Mouse (Mus musculus) midbrain, embryonic 10.5 days (tissue): ENCODE measurements at regions not wholly inside any gene's neighbourhood (a gene's known extent, or its start where the extent isn't known, plus 50 kb on each side); places are given as distances from the start of the nearest gene placed in this dataset.
A peak's percentile ranks its signal among the peaks of the same experiment; 100 is the strongest.
"Not testable (repeated sequence)": the region's sequence is repeated elsewhere in the genome, so short reads cannot be mapped to it uniquely, and the experiment has no call there.

Experiments
- DNase-seq: peaks from one replicate; pipeline ENCODE4 v3.0.0-alpha.2; 2017; ENCODE audit warnings: low spot score
- H3K27ac ChIP-seq: fragments of 300-500 bp; sonication (generic); replicated peaks from 2 replicates; pipeline ENCODE4 v1.5.1; 2016; ENCODE audit warnings: mild to moderate bottlenecking
- H3K27me3 ChIP-seq: fragments of 300-500 bp; sonication (generic); 2 replicates; pipeline ENCODE4 v1.6.1; 2016; ENCODE audit warnings: low read depth, mild to moderate bottlenecking; ENCODE audit not compliant: poor library complexity, severe bottlenecking
- H3K36me3 ChIP-seq: fragments of 300-500 bp; sonication (generic); 2 replicates; pipeline ENCODE4 v1.6.1; 2016; ENCODE audit warnings: mild to moderate bottlenecking, moderate library complexity
- H3K4me1 ChIP-seq: fragments of 300-500 bp; sonication (generic); 2 replicates; pipeline ENCODE4 v1.6.1; 2016
- H3K4me3 ChIP-seq: fragments of 300-500 bp; sonication (generic); 2 replicates; pipeline ENCODE4 v1.5.1; 2016; ENCODE audit warnings: mild to moderate bottlenecking, moderate library complexity
- H3K9me3 ChIP-seq: fragments of 300-500 bp; sonication (generic); replicated peaks from 2 replicates; pipeline ENCODE4 v1.6.1; 2016; ENCODE audit warnings: mild to moderate bottlenecking
- WGBS: fragments of 180-500 bp; shearing (Covaris S2); methylation state at CpG from one replicate; pipeline ENCODE4 v1.1.7; 2016; 5-methylcytosine and 5-hydroxymethylcytosine counted together

- Histone ChIP-seq H3K36me3 (no peaks in the 10 kb centered on the region), H3K9me3 (no peaks in the 10 kb centered on the region), H3K4me1 (no peaks in the 10 kb centered on the region), H3K4me3 (no peak overlapping the region), H3K27me3 (no peaks in the 10 kb centered on the region), H3K27ac (no peak overlapping the region)
- DNase-seq, result no peak
- whole genome bisulfite sequencing, result 80% methylated on average over 3 of the region's 3 CpGs
These were observed 78.9 kb downstream of the Smgc start for GRCm38 (mm10) chr15:91916946-91917345.

- DNase-seq, result no peak
- Histone ChIP-seq H3K36me3 (no peaks in the 10 kb centered on the region), H3K4me3 (no peak overlapping the region), H3K9me3 (no peaks in the 10 kb centered on the region), H3K4me1 (no peaks in the 10 kb centered on the region), H3K27ac (no peak overlapping the region), H3K27me3 (no peaks in the 10 kb centered on the region)
- WGBS, result 64% methylated on average over 4 of the region's 4 CpGs
These were observed 79.8 kb downstream of the Smgc start for GRCm38 (mm10) chr15:91917877-91918276.

- no peak for DNase-seq
These were observed 86.5 kb downstream of the Smgc start for GRCm38 (mm10) chr15:91924542-91924941.

GRCm38 (mm10) chr15:91927492-91927891, 89.4 kb downstream of the Smgc start:
- no peaks in the 10 kb centered on the region for H3K27me3 ChIP-seq
- peak; percentile 14 for DNase-seq
- WGBS, result 18% methylated on average over 3 of the region's 3 CpGs
- no peaks in the 10 kb centered on the region for H3K36me3 ChIP-seq
- no peak overlapping the region for H3K4me3 ChIP-seq
- no peaks in the 10 kb centered on the region for H3K9me3 ChIP-seq
- no peaks in the 10 kb centered on the region for H3K4me1 ChIP-seq
- H3K27ac ChIP-seq, result no peak overlapping the region

More at GRCm38 (mm10) chr15:91924542-91924941, 86.5 kb downstream of the Smgc start:
- H3K36me3 ChIP-seq, result no peaks in the 10 kb centered on the region
- H3K27ac ChIP-seq, result no peak overlapping the region
- H3K4me3 ChIP-seq, result no peak overlapping the region
- no peaks in the 10 kb centered on the region for H3K27me3 ChIP-seq
- H3K4me1 ChIP-seq, result no peaks in the 10 kb centered on the region
- WGBS, result 90% methylated on average over 4 of the region's 4 CpGs
- no peaks in the 10 kb centered on the region for H3K9me3 ChIP-seq

- no peak overlapping the region for H3K27ac ChIP-seq
- no peak overlapping the region for H3K4me3 ChIP-seq
- 81% methylated on average over 7 of the region's 7 CpGs for WGBS
- DNase-seq, result no peak
- H3K4me1 ChIP-seq, result no peaks in the 10 kb centered on the region
- H3K36me3 ChIP-seq, result no peaks in the 10 kb centered on the region
- no peaks in the 10 kb centered on the region for H3K27me3 ChIP-seq
- no peaks in the 10 kb centered on the region for H3K9me3 ChIP-seq
These were observed 90.4 kb downstream of the Smgc start for GRCm38 (mm10) chr15:91928511-91928910.

- no peak overlapping the region for H3K27ac ChIP-seq
- 81% methylated on average over 2 of the region's 2 CpGs for WGBS
- no peaks in the 10 kb centered on the region for H3K4me1 ChIP-seq
- no peaks in the 10 kb centered on the region for H3K27me3 ChIP-seq
- H3K4me3 ChIP-seq, result no peak overlapping the region
- no peak for DNase-seq
- no peaks in the 10 kb centered on the region for H3K9me3 ChIP-seq
- H3K36me3 ChIP-seq, result no peaks in the 10 kb centered on the region
These were observed 93.7 kb upstream of the Cntn1 start for GRCm38 (mm10) chr15:91957273-91957672.

GRCm38 (mm10) chr15:91965172-91965571, 85.8 kb upstream of the Cntn1 start:
- Histone ChIP-seq H3K36me3 (no peaks in the 10 kb centered on the region), H3K9me3 (no peaks in the 10 kb centered on the region), H3K27me3 (no peaks in the 10 kb centered on the region), H3K4me1 (no peaks in the 10 kb centered on the region), H3K27ac (no peak overlapping the region), H3K4me3 (no peak overlapping the region)
- DNase-seq, result no peak
- WGBS, result 80% methylated on average over 10 of the region's 10 CpGs

- no peaks in the 10 kb centered on the region for H3K9me3 ChIP-seq
- no peak overlapping the region for H3K4me3 ChIP-seq
- H3K36me3 ChIP-seq, result no peaks in the 10 kb centered on the region
- no peaks in the 10 kb centered on the region for H3K27me3 ChIP-seq
- 32% methylated on average over 10 of the region's 10 CpGs for WGBS
- H3K27ac ChIP-seq, result no peak overlapping the region
- H3K4me1 ChIP-seq, result peaks cover 7% of the 10 kb centered on the region; the same call in 1 of the 2 replicates
- peak; percentile 59 for DNase-seq
These were observed 81.6 kb upstream of the Cntn1 start for GRCm38 (mm10) chr15:91969378-91969777.

GRCm38 (mm10) chr15:91971411-91971810, 79.6 kb upstream of the Cntn1 start:
- Histone ChIP-seq H3K4me3 (no peak overlapping the region), H3K27me3 (no peaks in the 10 kb centered on the region), H3K36me3 (no peaks in the 10 kb centered on the region), H3K4me1 (peaks cover 7% of the 10 kb centered on the region; the same call in 1 of the 2 replicates), H3K9me3 (no peaks in the 10 kb centered on the region), H3K27ac (no peak overlapping the region)
- DNase-seq, result no peak
- WGBS, result 51% methylated on average over 3 of the region's 3 CpGs

GRCm38 (mm10) chr15:91971846-91972245, 79.1 kb upstream of the Cntn1 start:
- Histone ChIP-seq H3K27me3 (no peaks in the 10 kb centered on the region), H3K4me1 (peaks cover 7% of the 10 kb centered on the region; the same call in 1 of the 2 replicates), H3K36me3 (no peaks in the 10 kb centered on the region), H3K4me3 (no peak overlapping the region), H3K27ac (no peak overlapping the region), H3K9me3 (no peaks in the 10 kb centered on the region)
- DNase-seq, result peak; percentile 13
- WGBS, result 17% methylated on average over 5 of the region's 5 CpGs

- Histone ChIP-seq H3K27ac (no peak overlapping the region), H3K27me3 (no peaks in the 10 kb centered on the region), H3K4me3 (no peak overlapping the region), H3K9me3 (no peaks in the 10 kb centered on the region), H3K36me3 (no peaks in the 10 kb centered on the region), H3K4me1 (peaks cover 7% of the 10 kb centered on the region; the same call in 1 of the 2 replicates)
- no peak for DNase-seq
- 79% methylated on average over 2 of the region's 2 CpGs for WGBS
These were observed 75.4 kb upstream of the Cntn1 start for GRCm38 (mm10) chr15:91975606-91976005.

GRCm38 (mm10) chr15:91983186-91983585, 67.8 kb upstream of the Cntn1 start:
- H3K27me3 ChIP-seq, H3K27ac ChIP-seq, H3K4me1 ChIP-seq, DNase-seq, H3K36me3 ChIP-seq, H3K4me3 ChIP-seq: not testable (repeated sequence)
- 98% methylated on average over 15 of the region's 15 CpGs for WGBS
- peaks cover 23% of the 10 kb centered on the region for H3K9me3 ChIP-seq

- Histone ChIP-seq H3K27ac (no peak overlapping the region), H3K4me3 (no peak overlapping the region), H3K4me1 (no peaks in the 10 kb centered on the region), H3K27me3 (no peaks in the 10 kb centered on the region), H3K9me3 (no peaks in the 10 kb centered on the region), H3K36me3 (no peaks in the 10 kb centered on the region)
- 84% methylated on average over 6 of the region's 6 CpGs for WGBS
- DNase-seq, result no peak
These were observed 50.9 kb upstream of the Cntn1 start for GRCm38 (mm10) chr15:92000086-92000485.
